Mouse (Mus musculus) MEL (cell line): Measurements from ENCODE around the gene Mmgt2. TPM values are rescaled to one million over a fixed set of nuclear protein-coding genes. Genes with fewer than 3 reads are reported as not detected.

ENCODE experiments used
- DNase-seq: peaks from one replicate; pipeline ENCODE4 v3.0.0; 2011; ENCODE audit warnings: low read depth, low spot score
- H3K27ac ChIP-seq: 2 replicates; pipeline ENCODE4 v1.5.1; 2012; ENCODE audit warnings: low read depth, mild to moderate bottlenecking, control low read depth, low read length, moderate library complexity; ENCODE audit not compliant: control insufficient read depth
- H3K27me3 ChIP-seq, 2 experiments: fragments of 150-350 bp in 1 of 2; sonication (generic) in 1 of 2; 2 replicates each; pipeline ENCODE4 v1.6.1; 2012; ENCODE audit warnings: low read length in 2 of 2, mild to moderate bottlenecking in 2 of 2, improper control_type of control experiment in 1 of 2, moderate library complexity in 1 of 2; ENCODE audit not compliant: insufficient read depth in 2 of 2, control insufficient read depth in 1 of 2
- H3K36me3 ChIP-seq, 2 experiments: 2 replicates each; pipeline ENCODE4 v1.6.1; 2012 to 2014; ENCODE audit warnings: low read length in 2 of 2, improper control_type of control experiment in 1 of 2, inconsistent platforms in 1 of 2, mild to moderate bottlenecking in 1 of 2; ENCODE audit not compliant: insufficient read depth in 2 of 2, control insufficient read depth in 1 of 2
- H3K4me1 ChIP-seq, 2 experiments: fragments of 150-350 bp in 1 of 2; sonication (generic) in 1 of 2; 2 replicates each; pipeline ENCODE4 v1.6.1; 2012; ENCODE audit warnings: low read length in 2 of 2, improper control_type of control experiment in 1 of 2, mild to moderate bottlenecking in 1 of 2; ENCODE audit not compliant: insufficient read depth in 2 of 2, control insufficient read depth in 1 of 2
- H3K4me3 ChIP-seq, 2 experiments: fragments of 150-350 bp in 1 of 2; sonication (generic) in 1 of 2; 2 replicates each; pipeline ENCODE4 v1.5.1; 2012; ENCODE audit warnings: low read depth in 2 of 2, low read length in 2 of 2, mild to moderate bottlenecking in 2 of 2, moderate library complexity in 2 of 2, control low read depth in 1 of 2, improper control_type of control experiment in 1 of 2; ENCODE audit not compliant: control insufficient read depth in 1 of 2, insufficient read depth in 1 of 2
- H3K79me2 ChIP-seq: 2 replicates; pipeline ENCODE4 v1.6.1; 2012; ENCODE audit warnings: mild to moderate bottlenecking, low read length, moderate library complexity; ENCODE audit not compliant: control insufficient read depth, poor library complexity, insufficient read depth
- H3K9ac ChIP-seq: 2 replicates; pipeline ENCODE4 v1.6.1; 2012; ENCODE audit warnings: low read depth, mild to moderate bottlenecking, control low read depth, low read length, moderate library complexity; ENCODE audit not compliant: control insufficient read depth, poor library complexity, severe bottlenecking
- H3K9me3 ChIP-seq: fragments of 150-350 bp; sonication (generic); replicated peaks from 2 replicates; pipeline ENCODE4 v1.6.1; 2012; ENCODE audit warnings: mild to moderate bottlenecking, low read length, improper control_type of control experiment, moderate library complexity; ENCODE audit not compliant: insufficient read depth
- BHLHE40 ChIP-seq: IDR thresholded peaks from 2 replicates; pipeline ENCODE4 v1.6.1; 2012; ENCODE audit warnings: low read depth, mild to moderate bottlenecking, inconsistent platforms, low read length, improper control_type of control experiment, borderline replicate concordance
- ELF1 ChIP-seq: IDR thresholded peaks from 2 replicates; pipeline ENCODE4 v1.6.1; 2014; ENCODE audit warnings: low read depth, mild to moderate bottlenecking, inconsistent platforms, low read length, improper control_type of control experiment, moderate library complexity
- EP300 ChIP-seq, 2 experiments: IDR thresholded peaks; 2 replicates each; pipeline ENCODE4 v1.6.1; 2011; ENCODE audit warnings: improper control_type of control experiment in 2 of 2, low read length in 2 of 2, low read depth in 1 of 2, mild to moderate bottlenecking in 1 of 2
- ETS1 ChIP-seq: IDR thresholded peaks from 2 replicates; pipeline ENCODE4 v1.6.1; 2012; ENCODE audit warnings: low read depth, mild to moderate bottlenecking, inconsistent platforms, low read length, improper control_type of control experiment, moderate library complexity
- KAT2A ChIP-seq: conservative IDR thresholded peaks from 2 replicates; pipeline ENCODE4 v1.6.1; 2012; ENCODE audit warnings: low read depth, low read length, improper control_type of control experiment, inconsistent platforms
- MYB ChIP-seq: IDR thresholded peaks from 2 replicates; pipeline ENCODE4 v1.6.1; 2011; ENCODE audit warnings: mild to moderate bottlenecking, low read depth, low read length, improper control_type of control experiment
- MYC ChIP-seq: IDR thresholded peaks from 2 replicates; pipeline ENCODE4 v1.6.1; 2011; ENCODE audit warnings: low read depth, mild to moderate bottlenecking, low read length, improper control_type of control experiment, moderate library complexity
- POLR2A ChIP-seq, 2 experiments: IDR thresholded peaks; 2 replicates each; pipeline ENCODE4 v1.6.1; 2011 to 2012; ENCODE audit warnings: low read length in 2 of 2, mild to moderate bottlenecking in 2 of 2, control low read depth in 1 of 2, improper control_type of control experiment in 1 of 2, low read depth in 1 of 2, moderate library complexity in 1 of 2; ENCODE audit not compliant: control insufficient read depth in 1 of 2, insufficient read depth in 1 of 2, poor library complexity in 1 of 2
- POLR2AphosphoS2 ChIP-seq: IDR thresholded peaks from 2 replicates; pipeline ENCODE4 v1.6.1; 2011; ENCODE audit warnings: low read length, improper control_type of control experiment
- RCOR1 ChIP-seq: IDR thresholded peaks from 2 replicates; pipeline ENCODE4 v1.6.1; 2012; ENCODE audit warnings: low read depth, mild to moderate bottlenecking, inconsistent platforms, low read length, improper control_type of control experiment
- SMC3 ChIP-seq: IDR thresholded peaks from 2 replicates; pipeline ENCODE4 v1.6.1; 2011; ENCODE audit warnings: low read depth, low read length, improper control_type of control experiment
- TBP ChIP-seq: IDR thresholded peaks from 2 replicates; pipeline ENCODE4 v1.8.0; 2011; ENCODE audit warnings: low read depth, low read length, improper control_type of control experiment
- UBTF ChIP-seq: IDR thresholded peaks from 2 replicates; pipeline ENCODE4 v1.6.1; 2012; ENCODE audit warnings: low read depth, mild to moderate bottlenecking, inconsistent platforms, low read length, improper control_type of control experiment, moderate library complexity, borderline replicate concordance; ENCODE audit not compliant: insufficient read depth
- USF1 ChIP-seq: IDR thresholded peaks from 2 replicates; pipeline ENCODE4 v1.6.1; 2014; ENCODE audit warnings: low read depth, mild to moderate bottlenecking, inconsistent platforms, low read length, improper control_type of control experiment, moderate library complexity
- ZKSCAN1 ChIP-seq: IDR thresholded peaks from 2 replicates; pipeline ENCODE4 v1.6.1; 2012; ENCODE audit warnings: low read depth, mild to moderate bottlenecking, inconsistent platforms, low read length, improper control_type of control experiment, moderate library complexity
- ZNF384 ChIP-seq: IDR thresholded peaks from 2 replicates; pipeline ENCODE4 v1.6.1; 2012; ENCODE audit warnings: low read depth, mild to moderate bottlenecking, inconsistent platforms, low read length, improper control_type of control experiment
- polyA plus RNA-seq, 2 experiments: library from polyadenylated mRNA; stranded (reverse) in 1 of 2; unstranded in 1 of 2; fragments of >175 nt in 1 of 2; fragments of >200 nt in 1 of 2; gene quantifications; 2 replicates each; pipeline versions ENCODE4 v1.2.1 to v1.2.4; 2012; ENCODE audit warnings: low replicate concordance in 2 of 2, low read depth in 1 of 2; ENCODE audit not compliant: insufficient read length in 2 of 2, insufficient read depth in 1 of 2, missing spikeins in 1 of 2
- total RNA-seq: library from RNA; depleted of rRNA; stranded (reverse); fragments of 300-350 nt; gene quantifications from 2 replicates; pipeline ENCODE4 v1.2.3, GENCODE M21; 2012; rRNA removed

The Mmgt2 gene
- total and polyA plus RNA-seq, 3 experiments: 24.1 to 51.9 TPM; not detected in 1

- no peak overlapping the region for H3K9ac ChIP-seq
- no peaks in the 10 kb centered on the region for H3K79me2 ChIP-seq
- no peak overlapping the region for H3K27ac ChIP-seq
- no peak for DNase-seq
- H3K36me3 ChIP-seq: no peaks in the 10 kb centered on the region
- peaks cover 4 to 14% of the 10 kb centered on the region in 2 experiments for H3K27me3 ChIP-seq
- TF ChIP-seq ZKSCAN1 (no peak), TBP (no peak), POLR2AphosphoS2 (no peak), ETS1 (no peak), RCOR1 (no peak)
- no peaks in the 10 kb centered on the region for H3K9me3 ChIP-seq
- no peaks in the 10 kb centered on the region for H3K4me1 ChIP-seq
- H3K4me3 ChIP-seq: no peak overlapping the region
These were observed 59.8 kb downstream of the Mmgt2 start for GRCm38 (mm10) chr11:62708252-62708651.

GRCm38 (mm10) chr11:62710657-62711056 is 62.2 kb downstream of the Mmgt2 start:
- Histone ChIP-seq H3K79me2 (no peaks in the 10 kb centered on the region), H3K9me3 (no peaks in the 10 kb centered on the region), H3K36me3 (no peaks in the 10 kb centered on the region), H3K27ac (no peak overlapping the region), H3K4me3 (no peak overlapping the region), H3K9ac (no peak overlapping the region), H3K4me1 (no peaks in the 10 kb centered on the region), H3K27me3 (peaks cover 5 to 17% of the 10 kb centered on the region in 2 experiments)
- TF ChIP-seq SMC3: no peak
- no peak for TF ChIP-seq USF1
- no peak for TF ChIP-seq UBTF
- TF ChIP-seq ZNF384: no peak
- no peak for TF ChIP-seq POLR2A (IDR thresholded peaks at IDR 0.05; ENCODE audit: control insufficient read depth in 1 of 2, insufficient read depth in 1 of 2, low read depth in 1 of 2, low read length in 2 of 2, poor library complexity in 1 of 2)
- TF ChIP-seq MYB: no peak
- TF ChIP-seq BHLHE40: no peak
- TF ChIP-seq ELF1: no peak
- TF ChIP-seq KAT2A: no peak
- no peak for TF ChIP-seq MYC
- TF ChIP-seq EP300 (IDR thresholded peaks at IDR 0.05; ENCODE audit: low read depth in 1 of 2, low read length in 2 of 2): no peak
- no peak for DNase-seq

Other genes with a start within 250 kb of the Mmgt2 start
- gene Pigl, start 190.2 kb upstream of the Mmgt2 start, total RNA-seq: 1.6 and 2.0 TPM in 2 replicates
- 1 to 10 TPM in 1 of 2 experiments, not detected in 1; 4.1 TPM for gene Pigl, start 190.2 kb upstream of the Mmgt2 start, polyA plus RNA-seq
- gene Ncor1, start 190.1 kb upstream of the Mmgt2 start, total RNA-seq: 71.8 and 90.7 TPM in 2 replicates
- gene Ncor1, start 190.1 kb upstream of the Mmgt2 start, polyA plus RNA-seq: 100 to 1,000 TPM; 188 to 250 TPM
- gene Cenpv, start 109.4 kb upstream of the Mmgt2 start, total RNA-seq: 150 and 178 TPM in 2 replicates
- gene Cenpv, start 109.4 kb upstream of the Mmgt2 start, polyA plus RNA-seq: 1,000 to 10,000 TPM in 1 of 2 experiments, 100 to 1,000 TPM in 1; 149 to 2,878 TPM
- 1,877 and 1,965 TPM in 2 replicates for gene Ubb, start 97.5 kb upstream of the Mmgt2 start, total RNA-seq
- gene Ubb, start 97.5 kb upstream of the Mmgt2 start, polyA plus RNA-seq: 1,000 to 10,000 TPM in 1 of 2 experiments, not detected in 1; 1,800 TPM
- gene Trpv2, start 74.2 kb upstream of the Mmgt2 start, total RNA-seq: 30.4 and 32.0 TPM in 2 replicates
- 10 to 100 TPM in 1 of 2 experiments, not detected in 1; 30.0 TPM for gene Trpv2, start 74.2 kb upstream of the Mmgt2 start, polyA plus RNA-seq
- gene Lrrc75a, start 141 bp upstream of the Mmgt2 start, total RNA-seq: 6.0 and 7.0 TPM in 2 replicates
- gene Lrrc75a, start 141 bp upstream of the Mmgt2 start, polyA plus RNA-seq: 1 to 10 TPM in 1 of 2 experiments, not detected in 1; 8.9 TPM
- not detected in 2 replicates for gene Zfp287, start 83.2 kb downstream of the Mmgt2 start, total RNA-seq
- gene Zfp287, start 83.2 kb downstream of the Mmgt2 start, polyA plus RNA-seq: not detected
- gene Gm10428, start 104.4 kb downstream of the Mmgt2 start, total RNA-seq: not detected in 2 replicates
- not detected for gene Gm10428, start 104.4 kb downstream of the Mmgt2 start, polyA plus RNA-seq
- gene Zfp286, start 140.8 kb downstream of the Mmgt2 start, total RNA-seq: not detected in 2 replicates
- not detected for gene Zfp286, start 140.8 kb downstream of the Mmgt2 start, polyA plus RNA-seq
- 3.1 and 5.9 TPM in 2 replicates for gene Trim16, start 171.6 kb downstream of the Mmgt2 start, total RNA-seq
- gene Trim16, start 171.6 kb downstream of the Mmgt2 start, polyA plus RNA-seq: 1 to 10 TPM in 1 of 2 experiments, not detected in 1; 5.5 TPM
- not detected in 2 replicates for gene Fbxw10, start 198.4 kb downstream of the Mmgt2 start, total RNA-seq
- gene Fbxw10, start 198.4 kb downstream of the Mmgt2 start, polyA plus RNA-seq: not detected
- 32.1 and 40.0 TPM in 2 replicates for gene Tvp23b, start 230.8 kb downstream of the Mmgt2 start, total RNA-seq
- 10 to 100 TPM in 1 of 2 experiments, not detected in 1; 24.3 TPM for gene Tvp23b, start 230.8 kb downstream of the Mmgt2 start, polyA plus RNA-seq